Mouse (Mus musculus): ENCODE measurements at regions not wholly inside any gene's neighbourhood (a gene's known extent, or its start where the extent isn't known, plus 50 kb on each side); places are given as distances from the start of the nearest gene placed in this dataset.

DNA sequence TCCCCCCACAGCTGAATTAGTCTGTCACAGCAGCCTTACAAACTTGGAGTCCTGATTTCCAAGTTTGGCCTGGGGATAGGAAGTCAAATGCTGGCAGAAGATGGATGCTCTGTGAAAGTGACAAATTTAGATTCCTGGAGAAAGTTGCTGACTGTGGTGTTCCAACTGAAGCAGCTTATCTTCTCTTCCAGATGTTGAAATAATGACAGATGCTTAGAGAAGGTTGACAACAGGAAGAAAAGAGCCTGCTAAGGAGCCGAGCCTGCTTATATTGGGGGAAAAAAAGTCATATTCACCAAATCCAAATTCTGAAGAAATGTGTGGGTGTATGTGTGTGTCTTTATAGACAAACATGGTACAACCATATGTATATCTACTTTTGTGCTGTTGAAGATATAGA, 1380.4 kb upstream of the Cdh8 start:
- DNase-seq (ENCODE audit: extremely low spot score, low spot score) = no peak

DNA sequence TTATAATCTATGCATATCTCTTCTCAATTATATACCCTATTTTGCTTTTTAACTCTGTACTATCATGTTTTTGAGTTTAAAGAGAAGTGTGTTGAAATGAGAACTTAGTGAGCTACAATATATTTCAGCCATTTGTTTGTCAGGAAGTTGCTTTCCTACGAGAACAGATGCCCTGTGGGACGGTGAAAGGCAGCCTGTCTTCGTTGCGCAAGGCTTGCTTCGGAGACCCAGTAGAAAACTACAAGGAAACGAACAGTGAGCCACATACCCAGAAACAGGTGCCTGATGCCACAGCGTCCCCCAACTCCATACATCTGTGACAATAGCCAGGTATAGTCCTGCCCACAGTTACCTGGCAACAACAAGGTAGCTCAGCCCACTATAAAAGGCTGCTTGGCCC, 1377.7 kb upstream of the Cdh8 start:
- DNase-seq (ENCODE audit: extremely low spot score, low spot score) = no peak

- no peak for DNase-seq (ENCODE audit: extremely low spot score, low spot score)
Measured at GRCm38 (mm10) chr8:100790592-100791141, 1374.4 kb upstream of the Cdh8 start.

- DNase-seq (ENCODE audit: extremely low spot score, low spot score) = no peak
Measured at GRCm38 (mm10) chr8:100788132-100788531, 1371.9 kb upstream of the Cdh8 start.

DNA sequence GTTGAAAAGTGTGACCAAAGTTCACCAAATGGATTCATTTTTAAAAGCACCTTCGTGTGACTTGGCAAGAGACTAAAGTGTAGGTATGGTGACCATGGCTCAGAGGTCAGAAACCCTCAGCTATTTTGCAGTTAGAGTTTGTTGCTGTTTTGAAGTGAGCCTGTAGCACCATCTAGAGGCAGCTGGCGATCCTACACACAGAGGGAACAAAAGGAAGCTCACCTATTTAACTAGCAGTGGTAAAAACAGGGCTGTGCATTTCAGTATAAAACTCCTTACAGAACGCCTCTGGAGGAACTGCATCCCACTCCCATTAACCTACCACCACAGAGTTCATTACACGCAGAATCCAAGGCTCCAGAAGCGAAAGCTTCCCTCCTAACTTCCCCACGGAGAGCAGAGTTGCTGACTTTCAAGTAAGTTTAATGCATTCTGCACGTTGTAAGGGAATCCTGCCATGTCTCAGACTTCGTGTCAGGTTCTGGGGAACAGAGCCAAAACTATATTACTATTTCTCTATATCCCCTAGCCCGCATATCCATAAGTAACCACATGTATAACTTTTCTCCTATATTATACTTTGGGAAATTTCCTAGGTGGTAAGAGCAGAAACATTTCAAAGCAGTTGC, 1356.6 kb upstream of the Cdh8 start:
- peak; percentile 69 for DNase-seq (ENCODE audit: extremely low spot score, low spot score)

GRCm38 (mm10) chr8:100769617-100770016, 1353.3 kb upstream of the Cdh8 start:
- DNase-seq (ENCODE audit: extremely low spot score, low spot score) = no peak

DNA sequence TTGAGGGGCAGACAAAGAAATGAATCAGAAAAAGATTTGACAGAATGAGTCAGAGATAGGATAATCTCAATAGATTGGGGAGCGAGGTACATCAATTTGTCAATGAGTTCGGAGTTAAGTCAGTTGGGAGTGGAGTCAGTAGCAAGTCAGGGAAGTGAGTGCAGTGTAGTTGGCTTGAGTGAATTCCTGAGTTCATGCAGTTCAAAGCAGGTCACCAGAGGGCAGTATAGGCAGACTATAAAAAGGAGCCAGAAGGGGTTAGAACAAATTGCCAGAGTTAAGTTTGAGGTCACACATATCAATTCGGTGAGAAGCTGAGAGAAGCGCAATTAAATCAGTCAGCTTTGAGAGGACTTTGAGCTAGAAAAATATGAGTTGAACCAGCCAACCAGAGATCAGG, 1317.7 kb upstream of the Cdh8 start:
- no peak for DNase-seq (ENCODE audit: extremely low spot score, low spot score)

DNA sequence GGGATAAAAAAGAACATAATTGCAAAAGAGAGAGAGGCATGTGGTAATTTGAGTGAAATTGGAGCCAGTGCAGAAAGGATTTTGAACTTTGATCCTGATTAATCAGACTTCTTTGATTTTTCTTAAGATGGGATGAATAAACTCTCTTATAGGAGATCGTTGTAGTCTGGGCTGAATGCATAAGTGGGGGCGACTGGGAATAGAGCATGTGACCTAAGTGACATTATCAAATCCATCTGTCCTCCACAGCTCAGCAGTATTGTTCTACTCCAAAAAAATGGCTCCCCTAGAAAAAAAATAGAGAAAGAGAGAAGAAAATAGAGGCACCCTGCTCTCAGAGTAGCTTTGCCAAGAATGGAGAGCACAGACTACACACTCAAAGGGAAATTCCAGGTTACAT, 1286.1 kb upstream of the Cdh8 start:
- no peak for DNase-seq (ENCODE audit: extremely low spot score, low spot score)

DNA sequence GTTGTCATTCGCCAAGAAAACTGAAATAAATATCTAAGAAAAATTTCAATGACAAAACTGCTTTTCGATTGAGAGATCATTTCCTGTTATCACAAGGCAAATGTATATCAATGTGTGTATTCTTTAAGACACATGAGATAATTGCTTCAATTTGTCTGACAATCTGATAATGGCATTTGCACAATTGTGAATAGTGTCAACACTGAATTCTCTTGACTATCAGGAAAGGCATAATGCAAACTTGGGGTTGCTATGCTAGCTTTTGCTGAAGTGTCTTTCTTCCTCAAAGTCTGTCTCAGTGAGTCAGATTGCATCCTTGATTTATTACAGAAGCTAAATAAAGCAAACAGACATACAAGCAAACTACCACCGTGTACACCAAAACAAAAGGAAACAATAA, 1278.8 kb upstream of the Cdh8 start:
- DNase-seq (ENCODE audit: extremely low spot score, low spot score) = no peak

GRCm38 (mm10) chr8:100678580-100678979, 1262.3 kb upstream of the Cdh8 start:
- no peak for DNase-seq (ENCODE audit: extremely low spot score, low spot score)
